ENCODE assay signal across 26 mouse cellular contexts in the genomic region with DNA sequence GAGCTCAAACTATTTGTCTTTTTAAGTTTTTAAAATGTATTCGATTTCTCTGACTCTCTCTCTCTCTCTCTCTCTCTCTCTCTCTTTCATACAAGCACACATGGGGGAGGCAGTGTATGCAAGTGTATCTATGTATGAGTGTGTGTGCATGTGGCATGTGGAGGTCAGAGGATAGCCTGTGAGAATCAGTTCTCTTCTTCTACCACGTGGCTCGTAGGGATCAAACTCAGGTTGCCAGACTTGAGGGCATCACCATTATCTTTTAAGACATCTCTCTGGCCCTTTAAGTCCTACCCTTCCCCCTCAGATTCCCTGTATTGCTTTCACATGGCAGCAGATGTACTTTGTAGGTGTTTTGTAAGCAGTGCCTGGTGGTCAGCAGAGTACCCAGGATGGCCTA. TPM values are rescaled to one million over a fixed set of nuclear protein-coding genes. Genes with fewer than 3 reads are reported as not detected.
DNase-seq lines count a peak whose midpoint lies in the region; ATAC-seq and TF ChIP-seq lines count a peak whose summit lies in the region.
"Had no signal": no experiment of that assay in that cellular context is flagged by ENCODE, and none has a peak within 500 bp of the region (broad histone marks: within the 10 kb centered on the region; RNA-seq: fewer than 3 reads in every experiment).

No protein-coding gene starts in this region.

- no peaks in the 10 kb centered on the region for H3K27me3 ChIP-seq in liver, embryonic 12.5 days (replicated peaks)
- H3K27me3 ChIP-seq in liver, embryonic 11.5 days (replicated peaks; ENCODE audit: control insufficient read depth, insufficient read depth, low read length), result no peaks in the 10 kb centered on the region
- no peaks in the 10 kb centered on the region for H3K27me3 ChIP-seq in spleen, adult 2 months (ENCODE audit: control insufficient read depth, insufficient read depth, low read length)
- H3K27me3 ChIP-seq: embryonic facial prominence, embryonic 13.5 days; embryonic facial prominence, embryonic 15.5 days; forebrain, embryonic 12.5 days had no signal

- no peak overlapping the region for H3K4me3 ChIP-seq in liver, embryonic 12.5 days
- H3K4me3 ChIP-seq in liver, embryonic 11.5 days (ENCODE audit: low read depth, low read length), result no peak overlapping the region
- no peak overlapping the region for H3K4me3 ChIP-seq in spleen, adult 2 months (ENCODE audit: extremely low read depth, insufficient read depth, insufficient read length)
- H3K4me3 ChIP-seq: embryonic facial prominence, embryonic 13.5 days; embryonic facial prominence, embryonic 15.5 days; erythroblast, embryonic 14.5 days; forebrain, embryonic 10.5 days; forebrain, embryonic 12.5 days had no signal

- H3K9me3 ChIP-seq in liver, embryonic 12.5 days (replicated peaks), result no peaks in the 10 kb centered on the region
- H3K9me3 ChIP-seq in liver, embryonic 11.5 days (ENCODE audit: control insufficient read depth, low read length), result no peaks in the 10 kb centered on the region
- H3K9me3 ChIP-seq: embryonic facial prominence, embryonic 13.5 days; embryonic facial prominence, embryonic 15.5 days; forebrain, embryonic 10.5 days; forebrain, embryonic 12.5 days; G1E had no signal

- peaks cover 59% of the 10 kb centered on the region for H3K4me1 ChIP-seq in liver, embryonic 12.5 days
- peaks cover 33% of the 10 kb centered on the region for H3K4me1 ChIP-seq in liver, embryonic 11.5 days (replicated peaks; ENCODE audit: control insufficient read depth, insufficient read depth, low read length)
- H3K4me1 ChIP-seq in spleen, adult 2 months (ENCODE audit: control insufficient read depth, insufficient read depth, insufficient read length), result peaks cover 47% of the 10 kb centered on the region
- H3K4me1 ChIP-seq: embryonic facial prominence, embryonic 13.5 days; embryonic facial prominence, embryonic 15.5 days; forebrain, embryonic 10.5 days; forebrain, embryonic 12.5 days had no signal

- no peak for ATAC-seq in liver, embryonic 12.5 days
- ATAC-seq in liver, embryonic 11.5 days (replicated peaks; ENCODE audit: low FRiP score), result no peak
- ATAC-seq: activated CD4-positive, CD25-positive, alpha-beta regulatory T cell, adult 4 months; forebrain, embryonic 14.5 days; forebrain, embryonic 16.5 days; Patski had no signal

- TF ChIP-seq POLR2A in spleen, adult 2 months (IDR thresholded peaks at IDR 0.05; ENCODE audit: low read depth, low read length), result no peak

- DNase-seq in liver, embryonic 11.5 days (ENCODE audit: low spot score), result no peak
- no peak for DNase-seq in spleen, adult 2 months (ENCODE audit: low read depth in 1 of 2, low spot score in 2 of 2)
- no peak for DNase-seq in spleen, postnatal 10 days (ENCODE audit: low spot score in 2 of 2)
- DNase-seq in naive thymus-derived CD4-positive, alpha-beta T cell, adult 2 months (ENCODE audit: low read depth), result peak; percentile 29
- DNase-seq in thymus, postnatal 10 days (ENCODE audit: low spot score in 2 of 2), result no peak
- no peak for DNase-seq in layer of hippocampus, adult 9-10 months (ENCODE audit: low spot score)
- DNase-seq: adrenal gland, adult 8-10 months; adrenal gland, postnatal 14 days; adrenal gland, postnatal 36 days; cerebellum, adult 11-12 months; cerebellum, adult 2 months; cerebellum, adult 9-11 months; cerebellum, postnatal 14 days; cerebellum, postnatal 36 days; embryo, embryonic 11 days had no signal

- WGBS in liver, embryonic 12.5 days (ENCODE audit: insufficient replicate concordance), result 74% methylated on average over 3 of the region's 3 CpGs
- 73% methylated on average over 3 of the region's 3 CpGs for WGBS in liver, embryonic 11.5 days
- WGBS in spleen, adult 2 months, result 55% methylated on average over 3 of the region's 3 CpGs

- peaks cover 53% of the 10 kb centered on the region for H3K36me3 ChIP-seq in liver, embryonic 12.5 days
- peaks cover 5% of the 10 kb centered on the region; the same call in 1 of the 2 replicates for H3K36me3 ChIP-seq in liver, embryonic 11.5 days (ENCODE audit: control insufficient read depth, insufficient read depth, low read length)
- peaks cover 14% of the 10 kb centered on the region for H3K36me3 ChIP-seq in spleen, adult 2 months (ENCODE audit: control insufficient read depth, insufficient read depth, low read length)
- H3K36me3 ChIP-seq: embryonic facial prominence, embryonic 13.5 days; embryonic facial prominence, embryonic 15.5 days; forebrain, embryonic 10.5 days; forebrain, embryonic 12.5 days had no signal

- peak overlapping the region; percentile 42 for H3K27ac ChIP-seq in liver, embryonic 12.5 days
- H3K27ac ChIP-seq in liver, embryonic 11.5 days (ENCODE audit: low read depth, low read length), result no peak overlapping the region
- peak overlapping the region; percentile 27; the same call in 1 of the 2 replicates for H3K27ac ChIP-seq in spleen, adult 2 months (ENCODE audit: insufficient read depth, low read length)
- H3K27ac ChIP-seq: embryonic facial prominence, embryonic 13.5 days; embryonic facial prominence, embryonic 15.5 days; forebrain, embryonic 10.5 days; forebrain, embryonic 12.5 days had no signal

- H3K4me2 ChIP-seq in liver, embryonic 12.5 days, result no peak overlapping the region
- no peak overlapping the region for H3K4me2 ChIP-seq in liver, embryonic 11.5 days
- H3K4me2 ChIP-seq: embryonic facial prominence, embryonic 13.5 days; embryonic facial prominence, embryonic 15.5 days; forebrain, embryonic 12.5 days had no signal

- 0 out of 2 replicates have a peak overlapping the region, but pooled peaks have one; percentile 14 for H3K9ac ChIP-seq in liver, embryonic 12.5 days
- no peak overlapping the region for H3K9ac ChIP-seq in liver, embryonic 11.5 days (ENCODE audit: low read depth, low read length)
- H3K9ac ChIP-seq: embryonic facial prominence, embryonic 13.5 days; embryonic facial prominence, embryonic 15.5 days; forebrain, embryonic 12.5 days had no signal

- no peak for TF ChIP-seq CTCF in spleen, adult 2 months (IDR thresholded peaks at IDR 0.05; ENCODE audit: extremely low read depth, insufficient read depth, insufficient read length, insufficient replicate concordance)

RNA-seq across cellular contexts. Expression of a gene that starts 12.0 kb away (rescaled TPM):
- polyA plus RNA-seq in liver, embryonic 12.5 days (2016; fragmentation: Nextera tagmentation; extraction: Ambion mirVana), result 59.1 and 61.0 TPM in 2 replicates
- polyA plus RNA-seq in liver, embryonic 11.5 days (2014; fragmentation: Nextera tagmentation; extraction: Ambion mirVana), result 105 and 120 TPM in 2 replicates
- 258 and 419 TPM in 2 replicates for polyA plus RNA-seq in spleen, adult 2 months (2012; rRNA removed)
- polyA plus RNA-seq: Patski had no signal
